Mouse (Mus musculus): ENCODE measurements around the gene Atpaf1. TPM values are rescaled to one million over a fixed set of nuclear protein-coding genes. Genes with fewer than 3 reads are reported as not detected.

Gene Atpaf1
- total and polyA plus RNA-seq, 2 experiments from 2014 or later: 49.0 to 86.4 TPM

GRCm38 (mm10) chr4:115743096-115743495, 41.5 kb upstream of the Atpaf1 start:
- 58% methylated on average over 4 of the region's 4 CpGs for WGBS
- Histone ChIP-seq H3K9ac (replicated peaks; ENCODE audit: low read depth, low read length) (no peak overlapping the region), H3K27ac (ENCODE audit: low read depth) (no peak overlapping the region), H3K9me3 (replicated peaks; ENCODE audit: control insufficient read depth, low read length) (no peaks in the 10 kb centered on the region), H3K4me1 (ENCODE audit: control insufficient read depth, insufficient read depth) (peaks cover 16% of the 10 kb centered on the region), H3K4me3 (ENCODE audit: low read depth, low read length) (no peak overlapping the region), H3K27me3 (ENCODE audit: control insufficient read depth, insufficient read depth, low read length) (no peaks in the 10 kb centered on the region), H3K36me3 (replicated peaks; ENCODE audit: control insufficient read depth, insufficient read depth, low read length) (peaks cover 34% of the 10 kb centered on the region), H3K4me2 (ENCODE audit: low read depth, low read length) (no peak overlapping the region)
- TF ChIP-seq EP300 (IDR thresholded peaks at IDR 0.05; ENCODE audit: low read depth) (no peak), CTCF (IDR thresholded peaks at IDR 0.05; ENCODE audit: low read depth) (no peak)
- DNase-seq (ENCODE audit: low spot score) (no peak), ATAC-seq (ENCODE audit: insufficient read depth, low read depth) (no peak)

GRCm38 (mm10) chr4:115748181-115748580, 36.4 kb upstream of the Atpaf1 start:
- Histone ChIP-seq H3K27me3 (ENCODE audit: control insufficient read depth, insufficient read depth, low read length) (no peaks in the 10 kb centered on the region), H3K4me3 (ENCODE audit: low read depth, low read length) (no peak overlapping the region), H3K9me3 (replicated peaks; ENCODE audit: control insufficient read depth, low read length) (no peaks in the 10 kb centered on the region), H3K4me1 (ENCODE audit: control insufficient read depth, insufficient read depth) (no peaks in the 10 kb centered on the region), H3K9ac (replicated peaks; ENCODE audit: low read depth, low read length) (no peak overlapping the region), H3K4me2 (ENCODE audit: low read depth, low read length) (no peak overlapping the region), H3K36me3 (replicated peaks; ENCODE audit: control insufficient read depth, insufficient read depth, low read length) (peaks cover 40% of the 10 kb centered on the region), H3K27ac (ENCODE audit: low read depth) (no peak overlapping the region)
- DNase-seq (ENCODE audit: low spot score): no peak
- ATAC-seq (ENCODE audit: insufficient read depth, low read depth): no peak
- no peak for TF ChIP-seq EP300 (IDR thresholded peaks at IDR 0.05; ENCODE audit: low read depth)
- TF ChIP-seq CTCF (IDR thresholded peaks at IDR 0.05; ENCODE audit: low read depth): no peak
- WGBS: 70% methylated on average over 1 of the region's 1 CpGs

GRCm38 (mm10) chr4:115749336-115749735, 35.3 kb upstream of the Atpaf1 start:
- no peaks in the 10 kb centered on the region for H3K9me3 ChIP-seq (replicated peaks; ENCODE audit: control insufficient read depth, low read length)
- 49% methylated on average over 1 of the region's 1 CpGs for WGBS
- no peak overlapping the region for H3K9ac ChIP-seq (replicated peaks; ENCODE audit: low read depth, low read length)
- H3K4me3 ChIP-seq (ENCODE audit: low read depth, low read length): no peak overlapping the region
- no peak overlapping the region for H3K4me2 ChIP-seq (ENCODE audit: low read depth, low read length)
- ATAC-seq (ENCODE audit: insufficient read depth, low read depth) (no peak), DNase-seq (ENCODE audit: low spot score) (no peak)
- no peak overlapping the region for H3K27ac ChIP-seq (ENCODE audit: low read depth)
- H3K4me1 ChIP-seq (ENCODE audit: control insufficient read depth, insufficient read depth): no peaks in the 10 kb centered on the region
- TF ChIP-seq EP300 (IDR thresholded peaks at IDR 0.05; ENCODE audit: low read depth): no peak
- no peak for TF ChIP-seq CTCF (IDR thresholded peaks at IDR 0.05; ENCODE audit: low read depth)
- H3K36me3 ChIP-seq (replicated peaks; ENCODE audit: control insufficient read depth, insufficient read depth, low read length): peaks cover 51% of the 10 kb centered on the region
- H3K27me3 ChIP-seq (ENCODE audit: control insufficient read depth, insufficient read depth, low read length): no peaks in the 10 kb centered on the region

GRCm38 (mm10) chr4:115754101-115754500, 30.5 kb upstream of the Atpaf1 start:
- H3K36me3 ChIP-seq (replicated peaks; ENCODE audit: control insufficient read depth, insufficient read depth, low read length): peaks cover 56% of the 10 kb centered on the region
- H3K9me3 ChIP-seq (replicated peaks; ENCODE audit: control insufficient read depth, low read length): no peaks in the 10 kb centered on the region
- H3K4me2 ChIP-seq (ENCODE audit: low read depth, low read length): no peak overlapping the region
- no peaks in the 10 kb centered on the region for H3K27me3 ChIP-seq (ENCODE audit: control insufficient read depth, insufficient read depth, low read length)
- TF ChIP-seq EP300 (IDR thresholded peaks at IDR 0.05; ENCODE audit: low read depth) (no peak), CTCF (IDR thresholded peaks at IDR 0.05; ENCODE audit: low read depth) (no peak)
- no peak overlapping the region for H3K4me3 ChIP-seq (ENCODE audit: low read depth, low read length)
- ATAC-seq (ENCODE audit: insufficient read depth, low read depth): no peak
- no peaks in the 10 kb centered on the region for H3K4me1 ChIP-seq (ENCODE audit: control insufficient read depth, insufficient read depth)
- H3K9ac ChIP-seq (replicated peaks; ENCODE audit: low read depth, low read length): no peak overlapping the region
- DNase-seq (ENCODE audit: low spot score): no peak
- WGBS: 89% methylated on average over 3 of the region's 3 CpGs
- no peak overlapping the region for H3K27ac ChIP-seq (ENCODE audit: low read depth)

GRCm38 (mm10) chr4:115754851-115755250, 29.8 kb upstream of the Atpaf1 start:
- DNase-seq (ENCODE audit: low spot score): no peak
- WGBS: 92% methylated on average over 1 of the region's 1 CpGs
- Histone ChIP-seq H3K4me1 (ENCODE audit: control insufficient read depth, insufficient read depth) (no peaks in the 10 kb centered on the region), H3K27me3 (ENCODE audit: control insufficient read depth, insufficient read depth, low read length) (no peaks in the 10 kb centered on the region), H3K9me3 (replicated peaks; ENCODE audit: control insufficient read depth, low read length) (no peaks in the 10 kb centered on the region), H3K27ac (ENCODE audit: low read depth) (no peak overlapping the region), H3K36me3 (replicated peaks; ENCODE audit: control insufficient read depth, insufficient read depth, low read length) (peaks cover 55% of the 10 kb centered on the region), H3K4me2 (ENCODE audit: low read depth, low read length) (no peak overlapping the region), H3K9ac (replicated peaks; ENCODE audit: low read depth, low read length) (no peak overlapping the region), H3K4me3 (ENCODE audit: low read depth, low read length) (no peak overlapping the region)
- TF ChIP-seq CTCF (IDR thresholded peaks at IDR 0.05; ENCODE audit: low read depth) (no peak), EP300 (IDR thresholded peaks at IDR 0.05; ENCODE audit: low read depth) (no peak)
- no peak for ATAC-seq (ENCODE audit: insufficient read depth, low read depth)

GRCm38 (mm10) chr4:115761206-115761605, 23.4 kb upstream of the Atpaf1 start:
- H3K36me3 ChIP-seq (replicated peaks; ENCODE audit: control insufficient read depth, insufficient read depth, low read length): peaks cover 65% of the 10 kb centered on the region
- peak; percentile 45 for DNase-seq (ENCODE audit: low spot score)

More at GRCm38 (mm10) chr4:115761206-115761605, 23.4 kb upstream of the Atpaf1 start:
- ATAC-seq (ENCODE audit: insufficient read depth, low read depth): no peak
- H3K4me3 ChIP-seq (ENCODE audit: low read depth, low read length): no peak overlapping the region
- TF ChIP-seq EP300 (IDR thresholded peaks at IDR 0.05; ENCODE audit: low read depth) (no peak), CTCF (IDR thresholded peaks at IDR 0.05; ENCODE audit: low read depth) (no peak)
- WGBS: 44% methylated on average over 3 of the region's 3 CpGs
- no peak overlapping the region for H3K27ac ChIP-seq (ENCODE audit: low read depth)
- H3K4me2 ChIP-seq (ENCODE audit: low read depth, low read length): no peak overlapping the region
- H3K27me3 ChIP-seq (ENCODE audit: control insufficient read depth, insufficient read depth, low read length): no peaks in the 10 kb centered on the region
- no peaks in the 10 kb centered on the region for H3K9me3 ChIP-seq (replicated peaks; ENCODE audit: control insufficient read depth, low read length)
- no peaks in the 10 kb centered on the region for H3K4me1 ChIP-seq (ENCODE audit: control insufficient read depth, insufficient read depth)
- no peak overlapping the region for H3K9ac ChIP-seq (replicated peaks; ENCODE audit: low read depth, low read length)
